Mouse (Mus musculus) embryonic fibroblast, embryonic 13.5 days (primary cell): Measurements from ENCODE around the gene Nek5. TPM values are rescaled to one million over a fixed set of nuclear protein-coding genes. Genes with fewer than 3 reads are reported as not detected.
A peak's percentile ranks its signal among the peaks of the same experiment; 100 is the strongest.

Experiments
- H3K27ac ChIP-seq: 2 replicates; pipeline ENCODE4 v1.5.1; 2012; ENCODE audit warnings: low read length, control low read depth, inconsistent platforms; ENCODE audit not compliant: insufficient read depth
- H3K4me1 ChIP-seq: 2 replicates; pipeline ENCODE4 v1.6.1; 2011; ENCODE audit warnings: low read length; ENCODE audit not compliant: control insufficient read depth, insufficient read depth
- H3K4me3 ChIP-seq: 2 replicates; pipeline ENCODE4 v1.5.1; 2011; ENCODE audit warnings: mild to moderate bottlenecking, control low read depth, low read length; ENCODE audit not compliant: insufficient read depth
- CTCF ChIP-seq: IDR thresholded peaks from 2 replicates; pipeline ENCODE4 v1.5.1; 2011; ENCODE audit warnings: mild to moderate bottlenecking, control low read depth, low read length, moderate library complexity, borderline replicate concordance; ENCODE audit not compliant: insufficient read depth
- POLR2A ChIP-seq: IDR thresholded peaks from 2 replicates; pipeline ENCODE4 v1.6.1; 2011; ENCODE audit warnings: low read depth, mild to moderate bottlenecking, control low read depth, low read length, moderate library complexity
- polyA plus RNA-seq: library from polyadenylated mRNA; stranded (reverse); fragments of >200 nt; gene quantifications from 2 replicates; pipeline ENCODE4 v1.2.4, GENCODE M21; 2011; ENCODE audit warnings: low read depth; ENCODE audit not compliant: missing spikeins, insufficient read length

Nek5 gene
- polyA plus RNA-seq = not detected in 2 replicates

- peak within 1 kb of the TSS; percentile 36 for H3K4me3 ChIP-seq
- no peak for TF ChIP-seq CTCF
- TF ChIP-seq POLR2A = no peak
- no peak within 1 kb of the TSS for H3K27ac ChIP-seq
- no peaks in the 10 kb centered on the region for H3K4me1 ChIP-seq
Measured at GRCm38 (mm10) chr8:22124220-22125152, at the start of gene Nek5. Nek5 (minus strand) TSS chr8:22125053.

GRCm38 (mm10) chr8:22169167-22169566 is 44.3 kb upstream of the Nek5 start:
- no peak overlapping the region for H3K4me3 ChIP-seq
- H3K4me1 ChIP-seq = 0 out of 2 replicates have a peak, but pooled peaks cover 2% of the 10 kb centered on the region
- no peak for TF ChIP-seq POLR2A
- no peak for TF ChIP-seq CTCF
- no peak overlapping the region for H3K27ac ChIP-seq

- TF ChIP-seq POLR2A = peak; percentile 81
- TF ChIP-seq CTCF = no peak
- H3K27ac ChIP-seq = peak within 1 kb of the TSS; percentile 30; the same call in 1 of the 2 replicates
- H3K4me3 ChIP-seq = peak within 1 kb of the TSS; percentile 51
- 0 out of 2 replicates have a peak, but pooled peaks cover 2% of the 10 kb centered on the region for H3K4me1 ChIP-seq
Measured at GRCm38 (mm10) chr8:22166080-22166603, 41.3 kb upstream of the Nek5 start, which contains the start of gene Nek3. Nek3 (minus strand) TSS chr8:22166435.

GRCm38 (mm10) chr8:22165251-22166079 is 40.6 kb upstream of the Nek5 start:
- peak overlapping the region; percentile 30; the same call in 1 of the 2 replicates for H3K27ac ChIP-seq
- TF ChIP-seq POLR2A = no peak
- no peak for TF ChIP-seq CTCF

GRCm38 (mm10) chr8:22164431-22164830 is 39.6 kb upstream of the Nek5 start:
- Histone ChIP-seq H3K27ac (no peak overlapping the region), H3K4me3 (no peak overlapping the region), H3K4me1 (0 out of 2 replicates have a peak, but pooled peaks cover 2% of the 10 kb centered on the region)
- TF ChIP-seq CTCF (no peak), POLR2A (no peak)

More at GRCm38 (mm10) chr8:22165251-22166079, 40.6 kb upstream of the Nek5 start:
- Histone ChIP-seq H3K4me3 (peak overlapping the region; percentile 51), H3K4me1 (0 out of 2 replicates have a peak, but pooled peaks cover 2% of the 10 kb centered on the region)

GRCm38 (mm10) chr8:22162206-22162605 is 37.4 kb upstream of the Nek5 start:
- TF ChIP-seq POLR2A (no peak), CTCF (no peak)
- Histone ChIP-seq H3K4me1 (0 out of 2 replicates have a peak, but pooled peaks cover 2% of the 10 kb centered on the region), H3K27ac (no peak overlapping the region), H3K4me3 (no peak overlapping the region)

- Histone ChIP-seq H3K27ac (no peak overlapping the region), H3K4me3 (no peak overlapping the region), H3K4me1 (no peaks in the 10 kb centered on the region)
- TF ChIP-seq CTCF (no peak), POLR2A (no peak)
Measured at GRCm38 (mm10) chr8:22150345-22150663, 25.5 kb upstream of the Nek5 start.

- Histone ChIP-seq H3K4me3 (no peak overlapping the region), H3K27ac (no peak overlapping the region), H3K4me1 (no peaks in the 10 kb centered on the region)
- TF ChIP-seq CTCF = no peak
- TF ChIP-seq POLR2A = no peak
Measured at GRCm38 (mm10) chr8:22149643-22150344, 24.9 kb upstream of the Nek5 start.

GRCm38 (mm10) chr8:22148367-22148740 is 23.5 kb upstream of the Nek5 start:
- no peak overlapping the region for H3K27ac ChIP-seq
- TF ChIP-seq CTCF = no peak
- TF ChIP-seq POLR2A = no peak
- no peak overlapping the region for H3K4me3 ChIP-seq
- H3K4me1 ChIP-seq = no peaks in the 10 kb centered on the region
